Mouse (Mus musculus) adrenal gland, postnatal 25 days (tissue): ENCODE data around the gene Slc44a4. TPM values are rescaled to one million over a fixed set of nuclear protein-coding genes. Genes with fewer than 3 reads are reported as not detected.
"Not testable (repeated sequence)": the region's sequence is repeated elsewhere in the genome, so short reads cannot be mapped to it uniquely, and the experiment has no call there.

Experiments
- DNase-seq: peaks from one replicate; pipeline ENCODE4 v3.0.0; 2021; ENCODE audit warnings: mixed read lengths
- total RNA-seq: library from RNA; stranded (reverse); gene quantifications from 2 replicates; pipeline ENCODE4 v1.2.3, GENCODE M21; 2021

Slc44a4 gene
- total RNA-seq, 1 experiment from 2014 or later, result 1.7 TPM

GRCm38 (mm10) chr17:34899053-34899889 is 15.0 kb upstream of the Slc44a4 start:
- peak; percentile 46 for DNase-seq

GRCm38 (mm10) chr17:34899890-34900243 is 14.4 kb upstream of the Slc44a4 start:
- no peak for DNase-seq

DNA sequence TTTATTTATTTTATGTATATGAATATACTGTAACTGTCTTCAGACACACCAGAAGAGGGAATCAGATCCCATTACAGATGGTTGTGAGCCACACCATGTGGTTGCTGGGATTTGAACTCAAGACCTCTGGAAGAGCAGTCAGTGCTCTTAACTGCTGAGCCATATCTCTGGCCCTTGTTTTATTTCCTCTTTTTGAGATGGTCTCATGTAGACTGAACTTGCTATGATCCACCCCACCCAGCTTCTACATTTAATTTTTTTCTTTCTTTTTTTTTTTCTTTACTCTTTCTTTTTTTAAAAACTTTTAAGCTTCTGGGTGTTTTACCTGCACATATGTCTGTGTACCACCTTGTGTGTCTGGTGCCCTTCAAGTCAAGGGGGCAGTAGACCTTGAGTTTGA is 13.4 kb upstream of the Slc44a4 start:
- not testable (repeated sequence) for DNase-seq

GRCm38 (mm10) chr17:34901948-34902347 is 12.3 kb upstream of the Slc44a4 start:
- not testable (repeated sequence) for DNase-seq

- DNase-seq, result no peak
These were observed 11.4 kb upstream of the Slc44a4 start for GRCm38 (mm10) chr17:34902895-34903294.

GRCm38 (mm10) chr17:34910982-34911381 is 3.3 kb upstream of the Slc44a4 start:
- DNase-seq, result no peak

DNA sequence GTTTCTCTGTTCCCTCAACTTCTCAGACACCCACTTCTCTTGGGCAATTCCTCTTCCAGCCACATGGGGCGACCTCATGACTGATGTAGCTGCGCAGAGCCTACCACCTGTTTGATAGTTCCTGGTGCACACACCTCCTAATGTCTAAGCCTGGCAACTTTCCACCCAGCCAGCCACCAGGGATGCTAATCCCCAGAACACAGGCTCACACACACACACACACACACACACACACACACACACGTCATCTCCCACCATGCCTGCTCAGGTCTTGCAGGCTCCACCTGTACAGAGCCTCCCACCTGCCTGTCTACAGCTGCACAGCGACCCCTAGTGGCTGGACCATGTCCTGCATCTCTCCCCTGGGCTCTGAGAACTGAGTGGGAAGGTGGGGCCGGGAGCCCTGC is 2.3 kb upstream of the Slc44a4 start:
- peak; percentile 78 for DNase-seq

GRCm38 (mm10) chr17:34915410-34915831 is 1.2 kb downstream of the Slc44a4 start:
- DNase-seq, result no peak

DNA sequence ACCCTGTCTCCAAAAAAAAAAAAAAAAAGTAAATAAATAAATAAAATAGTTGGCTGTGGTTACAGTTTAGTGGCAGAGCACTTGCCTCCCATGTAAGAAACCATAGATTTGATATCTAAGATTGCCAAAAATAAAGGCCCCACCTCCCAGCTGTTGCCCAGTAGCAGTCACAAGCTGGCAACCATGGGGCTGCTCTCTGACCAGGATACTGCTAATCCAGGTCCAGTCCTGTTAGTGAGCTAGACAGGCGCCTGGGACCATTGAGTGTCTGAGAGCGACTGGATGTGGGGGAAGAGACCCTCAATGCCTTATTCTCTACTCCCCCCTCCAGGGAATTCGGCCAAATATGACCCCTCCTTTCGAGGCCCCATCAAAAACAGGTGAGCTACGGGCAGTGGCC is 2.0 kb downstream of the Slc44a4 start:
- no peak for DNase-seq

DNA sequence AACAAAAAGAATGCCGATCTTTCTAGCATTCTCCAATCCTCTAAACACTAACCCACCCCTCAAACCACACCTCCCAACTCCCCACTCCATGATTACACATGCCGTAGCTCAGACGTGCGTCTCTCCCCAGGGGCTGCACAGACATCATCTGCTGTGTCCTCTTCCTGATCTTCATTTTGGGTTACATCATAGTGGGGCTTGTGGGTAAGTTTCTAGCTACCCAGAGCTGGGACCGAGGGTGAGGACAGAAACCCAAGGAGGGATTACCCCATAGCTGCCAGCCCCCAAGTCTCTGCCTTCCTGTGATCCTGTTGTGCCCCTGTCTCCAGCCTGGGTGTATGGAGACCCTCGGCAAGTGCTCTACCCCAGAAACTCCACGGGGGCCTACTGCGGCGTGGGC is 2.9 kb downstream of the Slc44a4 start:
- no peak for DNase-seq

DNA sequence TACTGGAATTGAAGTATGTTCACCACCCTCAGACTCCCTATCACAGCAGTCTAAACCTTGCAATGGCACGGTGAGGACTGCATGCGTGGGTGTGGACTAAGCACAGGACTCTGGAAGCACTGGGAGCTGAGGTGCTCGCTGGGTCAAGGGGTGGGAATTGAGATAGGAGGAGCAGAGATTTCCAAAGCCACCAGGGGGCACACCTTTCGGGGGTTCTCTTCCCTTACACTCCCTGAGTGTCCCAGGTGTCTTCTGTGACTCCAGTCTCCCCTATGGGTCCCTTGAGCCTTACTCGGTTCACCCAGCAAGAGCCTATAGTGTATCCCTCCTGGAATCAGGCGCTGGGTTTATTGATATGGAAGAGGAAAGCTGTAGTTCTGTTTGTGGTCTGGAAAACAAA is 8.7 kb downstream of the Slc44a4 start:
- DNase-seq, result no peak

GRCm38 (mm10) chr17:34924258-34924657 is 10.0 kb downstream of the Slc44a4 start:
- DNase-seq, result no peak

DNA sequence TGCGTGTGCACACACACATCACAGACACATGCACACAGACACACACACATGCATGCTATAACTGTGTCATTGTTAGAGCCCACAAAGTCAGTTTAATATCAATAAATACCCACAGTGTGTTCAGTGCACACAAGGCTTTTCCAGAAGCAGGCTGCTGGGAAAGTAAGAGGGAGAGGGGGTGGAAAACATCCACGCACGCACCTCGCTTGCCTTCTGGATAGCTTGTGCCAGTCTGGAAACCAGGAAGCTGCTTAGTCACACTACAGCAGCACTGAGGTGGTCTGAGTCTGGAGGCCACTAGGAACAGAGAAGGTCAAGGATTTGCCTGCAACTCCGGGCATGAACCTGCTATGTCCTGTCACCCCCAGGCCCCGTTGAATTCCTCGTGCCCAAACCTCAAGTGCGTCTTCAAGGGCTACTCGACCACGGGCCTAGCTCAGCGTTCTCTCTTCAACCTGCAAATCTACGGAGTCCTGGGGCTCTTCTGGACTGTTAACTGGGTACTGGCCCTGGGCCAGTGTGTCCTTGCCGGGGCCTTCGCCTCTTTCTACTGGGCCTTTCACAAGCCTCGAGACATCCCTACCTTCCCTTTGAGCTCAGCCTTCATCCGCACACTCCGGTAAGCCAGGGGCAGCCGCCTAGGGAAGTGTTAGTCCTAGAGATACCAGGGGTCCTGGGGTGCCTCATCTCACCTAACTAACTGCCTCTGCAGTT is 13.2 kb downstream of the Slc44a4 start:
- DNase-seq, result no peak

DNA sequence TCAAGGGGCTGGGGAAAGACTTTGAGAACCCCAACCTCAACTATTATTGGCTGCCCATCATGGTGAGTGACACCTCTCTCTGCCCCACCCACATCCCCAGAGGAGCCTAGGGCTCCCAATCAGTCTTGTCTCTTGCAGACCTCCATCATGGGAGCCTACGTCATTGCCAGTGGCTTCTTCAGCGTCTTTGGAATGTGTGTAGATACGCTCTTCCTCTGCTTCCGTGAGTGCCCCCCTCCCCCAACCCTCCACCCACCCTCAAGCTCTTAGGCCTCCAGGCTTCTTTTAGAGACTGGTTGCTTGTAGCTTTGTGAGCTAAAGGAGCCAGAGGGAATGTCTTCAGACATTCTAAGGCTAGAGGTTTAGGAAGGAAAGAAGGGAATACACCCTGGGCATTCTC is 14.6 kb downstream of the Slc44a4 start:
- no peak for DNase-seq

DNA sequence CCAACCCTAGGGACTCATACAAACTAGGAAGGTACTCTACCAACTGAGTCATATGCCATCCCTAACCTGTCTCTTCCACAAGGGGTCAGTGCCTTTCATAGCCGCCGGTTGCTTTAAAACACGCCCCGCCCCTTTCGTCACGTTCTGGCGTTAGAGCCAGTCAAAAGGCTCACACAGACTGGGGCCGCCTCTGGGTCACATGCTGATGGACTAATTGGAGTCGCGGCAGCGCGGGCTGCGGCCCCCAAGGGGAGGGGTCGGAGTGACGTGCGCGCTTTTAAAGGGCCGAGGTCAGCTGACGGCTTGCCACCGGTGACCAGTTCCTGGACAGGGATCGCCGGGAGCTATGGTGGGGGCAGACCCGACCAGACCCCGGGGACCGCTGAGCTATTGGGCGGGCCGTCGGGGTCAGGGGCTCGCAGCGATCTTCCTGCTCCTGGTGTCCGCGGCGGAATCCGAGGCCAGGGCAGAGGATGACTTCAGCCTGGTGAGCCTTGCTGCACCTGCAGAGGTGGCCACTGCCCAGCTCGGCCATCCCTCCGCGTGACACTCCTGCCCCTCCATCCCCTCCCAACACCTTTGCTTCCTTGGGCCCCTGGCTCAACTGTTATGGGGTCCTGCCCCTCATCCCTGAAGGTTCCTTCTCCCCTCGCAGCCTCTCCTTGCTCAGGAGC is 16.9 kb downstream of the Slc44a4 start, which contains the start of gene Neu1:
Gene Neu1, plus strand, starts transcription at position 193 of the 674 bp plus-strand sequence.
- DNase-seq, result peak; percentile 97

DNA sequence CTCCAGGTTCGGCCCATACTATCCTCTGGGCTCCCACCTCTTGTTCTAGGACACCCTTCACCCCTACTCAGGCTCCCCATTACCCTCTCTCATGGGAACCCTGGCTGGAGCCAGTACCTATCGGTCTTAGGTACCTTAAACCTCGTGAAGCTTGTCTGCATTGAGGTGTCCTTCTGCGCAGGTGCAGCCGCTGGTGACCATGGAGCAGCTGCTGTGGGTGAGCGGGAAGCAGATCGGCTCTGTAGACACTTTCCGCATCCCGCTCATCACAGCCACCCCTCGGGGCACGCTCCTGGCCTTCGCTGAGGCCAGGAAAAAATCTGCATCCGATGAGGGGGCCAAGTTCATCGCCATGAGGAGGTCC is 17.5 kb downstream of the Slc44a4 start:
- no peak for DNase-seq

DNA sequence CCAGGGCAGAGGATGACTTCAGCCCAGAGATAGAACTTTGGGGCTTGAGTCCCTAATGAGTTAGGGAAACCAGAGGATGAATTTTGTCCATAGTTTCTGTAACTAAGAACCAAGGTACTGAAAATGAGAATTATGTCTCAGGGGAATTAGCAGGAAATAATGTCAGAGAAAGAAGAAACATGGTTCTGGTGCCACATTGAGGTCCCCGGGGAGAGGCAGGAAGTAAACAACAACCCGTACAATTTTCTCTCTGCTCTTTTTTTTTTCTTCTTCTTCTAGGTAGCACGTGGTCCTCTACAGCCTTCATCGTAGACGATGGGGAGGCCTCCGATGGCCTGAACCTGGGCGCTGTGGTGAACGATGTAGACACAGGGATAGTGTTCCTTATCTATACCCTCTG is 18.0 kb downstream of the Slc44a4 start:
- DNase-seq, result no peak

DNA sequence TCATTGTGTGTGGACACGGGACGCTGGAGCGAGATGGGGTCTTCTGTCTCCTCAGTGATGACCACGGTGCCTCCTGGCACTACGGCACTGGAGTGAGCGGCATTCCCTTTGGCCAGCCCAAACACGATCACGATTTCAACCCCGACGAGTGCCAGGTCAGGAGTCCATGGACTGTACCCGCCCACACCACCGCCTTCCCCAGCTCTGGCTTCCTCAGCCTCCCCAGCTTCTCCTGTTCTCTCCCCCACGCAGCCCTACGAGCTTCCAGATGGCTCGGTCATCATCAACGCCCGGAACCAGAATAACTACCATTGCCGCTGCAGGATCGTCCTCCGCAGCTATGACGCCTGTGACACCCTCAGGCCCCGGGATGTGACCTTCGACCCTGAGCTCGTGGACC is 19.8 kb downstream of the Slc44a4 start:
- no peak for DNase-seq

GRCm38 (mm10) chr17:34934830-34935229 is 20.6 kb downstream of the Slc44a4 start:
- DNase-seq, result no peak

- DNase-seq, result no peak
These were observed 23.8 kb downstream of the Slc44a4 start for GRCm38 (mm10) chr17:34937960-34938505.

GRCm38 (mm10) chr17:34941344-34942041 is 27.2 kb downstream of the Slc44a4 start:
- no peak for DNase-seq
